Mouse (Mus musculus) ovary, adult 18-20 months (tissue): ENCODE data around the gene Abcc9.

Source experiments
- DNase-seq: peaks from one replicate; pipeline ENCODE4 v3.0.0; 2022; ENCODE audit warnings: low spot score, mixed read lengths

Abcc9 gene

DNA sequence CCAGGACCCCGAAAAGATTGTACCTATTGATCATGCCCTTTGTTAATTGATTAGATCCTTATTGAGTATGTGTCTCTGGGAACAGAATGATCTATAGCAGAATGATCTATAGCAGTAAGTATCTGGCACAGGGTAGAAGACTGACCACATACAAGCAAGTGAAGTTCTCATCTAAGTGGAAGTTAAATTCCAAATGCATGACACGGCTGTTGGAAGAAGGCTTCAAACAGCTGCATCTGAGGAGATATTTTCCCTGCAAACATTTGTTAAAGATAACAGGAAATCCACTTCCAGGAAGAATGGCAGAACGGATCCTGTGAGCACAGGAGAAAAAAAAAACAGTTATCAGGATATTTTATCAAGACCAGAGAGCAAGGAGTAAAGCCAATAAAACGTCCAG lies 158.5 kb downstream of the Abcc9 start:
- no peak for DNase-seq

DNA sequence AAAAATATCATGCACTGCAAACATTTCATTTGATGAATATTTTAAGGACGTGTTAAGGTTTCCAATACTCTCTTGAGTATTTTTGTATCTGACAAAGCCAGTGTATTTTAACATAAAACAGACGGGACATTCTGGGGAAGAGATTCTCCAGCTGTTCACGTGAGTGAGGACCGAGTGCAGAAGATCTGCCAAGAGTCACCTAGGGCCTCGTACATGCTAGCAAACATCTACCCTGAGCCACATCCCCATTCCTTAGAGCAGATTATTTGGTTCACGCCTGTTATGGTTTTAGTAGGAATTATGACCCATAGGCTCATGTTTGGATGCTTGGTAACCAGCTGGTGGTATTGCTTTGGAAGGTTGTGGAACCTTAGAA lies 159.3 kb downstream of the Abcc9 start:
- DNase-seq, result no peak

DNA sequence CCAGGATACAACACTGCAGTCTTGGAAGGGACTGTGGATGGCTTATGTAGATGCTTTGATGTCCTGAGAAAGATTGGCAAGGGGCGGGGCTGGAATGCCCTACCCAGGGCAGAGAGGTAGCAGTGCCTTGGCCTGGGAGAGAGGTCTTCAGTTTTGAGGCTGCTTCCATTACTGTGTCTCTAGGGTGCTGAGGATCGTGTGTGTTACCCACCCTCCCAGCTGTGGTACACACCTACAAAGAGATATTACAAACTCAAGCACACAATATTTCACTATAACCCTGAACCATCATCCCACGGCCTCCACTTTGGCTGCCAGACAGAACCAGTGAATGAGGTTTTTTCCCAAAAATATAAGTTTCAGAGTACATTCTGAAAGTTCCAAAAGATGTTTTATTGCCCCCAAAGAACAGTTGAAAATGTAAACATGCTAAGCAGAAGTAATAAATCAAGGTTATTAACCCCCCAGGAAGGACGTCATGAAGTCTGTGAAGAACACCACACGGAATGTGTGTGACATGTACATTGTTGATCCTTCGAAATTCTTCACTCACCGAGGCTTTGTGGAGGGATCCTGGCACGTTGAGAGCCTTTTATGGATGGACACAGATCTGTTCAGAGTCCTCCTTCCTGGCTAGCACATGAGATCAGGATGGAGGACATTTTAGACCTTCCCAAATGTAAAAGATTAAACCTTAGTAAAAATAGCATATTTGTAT lies 159.9 kb downstream of the Abcc9 start:
- DNase-seq, result no peak

DNA sequence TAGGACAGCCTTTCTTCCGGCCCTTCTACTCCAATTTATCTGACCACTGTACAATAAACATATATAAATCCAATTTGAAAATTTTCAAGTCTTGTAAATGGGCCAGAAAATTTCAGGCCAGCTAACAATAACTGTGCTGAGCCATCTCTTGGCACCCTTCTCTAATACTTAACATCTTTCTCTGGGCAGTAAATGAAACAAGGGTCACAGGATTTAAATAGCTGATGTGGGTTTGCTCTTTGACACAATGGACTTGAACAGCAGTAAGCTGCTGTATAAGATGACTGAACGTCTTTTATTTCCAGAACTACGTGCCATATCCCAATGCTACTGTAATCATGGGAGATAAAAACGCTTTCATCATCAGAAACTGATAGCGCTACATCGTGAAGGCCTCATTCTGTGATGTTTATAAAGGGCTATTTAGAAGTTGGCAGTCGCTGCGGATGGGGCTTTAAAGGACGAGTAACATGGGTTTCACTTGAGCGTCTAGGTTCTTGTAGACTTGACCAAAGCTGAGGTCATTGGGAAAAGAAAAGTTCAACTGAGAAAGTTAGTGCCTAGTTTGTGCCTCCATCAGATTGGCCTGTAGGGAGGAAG lies 161.5 kb downstream of the Abcc9 start:
- DNase-seq, result no peak

DNA sequence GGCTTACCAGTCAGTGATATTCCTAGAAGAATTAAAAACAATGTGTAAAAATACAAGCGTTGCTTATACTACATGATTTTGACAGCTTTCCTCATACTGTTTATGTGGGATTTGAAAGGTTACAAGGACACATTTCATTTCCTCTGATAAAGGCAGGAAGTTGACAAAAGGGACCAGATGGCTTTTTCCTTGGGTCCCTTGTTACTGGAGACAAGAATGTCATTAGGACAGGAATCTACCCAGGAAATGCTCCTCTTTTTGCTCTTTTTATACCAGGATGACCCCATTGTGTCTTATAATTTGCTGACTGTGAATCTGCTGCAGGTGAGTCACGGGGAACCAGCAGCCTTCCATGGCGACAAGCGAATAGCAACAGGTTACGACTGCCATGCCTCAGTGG lies 162.0 kb downstream of the Abcc9 start:
- no peak for DNase-seq

DNA sequence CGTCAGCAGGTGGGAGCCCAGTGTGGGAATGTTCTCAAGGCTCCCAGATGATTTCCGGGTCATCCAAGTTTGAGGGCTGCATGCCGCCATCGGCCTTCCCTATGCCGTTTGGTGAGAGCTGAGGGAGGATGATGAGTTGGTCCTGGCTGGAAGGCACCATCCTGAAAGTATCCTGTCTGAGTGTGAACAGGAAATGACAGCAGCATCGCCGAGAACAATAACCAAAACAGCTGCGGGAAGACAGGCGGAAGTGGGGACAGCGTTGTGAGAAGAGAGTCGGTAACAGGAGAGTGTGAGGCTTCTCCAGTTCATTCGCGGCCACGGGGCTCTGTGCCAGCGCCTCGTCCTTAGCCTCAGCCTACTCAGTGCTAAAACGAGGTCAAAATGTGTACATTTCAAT lies 163.6 kb downstream of the Abcc9 start:
- DNase-seq, result peak; percentile 6
